Mouse (Mus musculus) layer of hippocampus, adult 8-10 months (tissue): ENCODE results near the gene Cdh1. TPM values are rescaled to one million over a fixed set of nuclear protein-coding genes. Genes with fewer than 3 reads are reported as not detected.
"Not testable (repeated sequence)": the region's sequence is repeated elsewhere in the genome, so short reads cannot be mapped to it uniquely, and the experiment has no call there.

ENCODE experiments used
- DNase-seq, 2 experiments: peaks; one replicate each; pipeline ENCODE4 v3.0.0; 2022; ENCODE audit warnings: low spot score in 2 of 2
- total RNA-seq, 4 experiments: library from RNA; stranded (reverse); gene quantifications; 2 replicates each; pipeline ENCODE4 v1.2.4; 2022

Gene Cdh1
- 1 to 10 TPM; 1.1 to 3.0 (median 1.2) TPM for total RNA-seq

DNA sequence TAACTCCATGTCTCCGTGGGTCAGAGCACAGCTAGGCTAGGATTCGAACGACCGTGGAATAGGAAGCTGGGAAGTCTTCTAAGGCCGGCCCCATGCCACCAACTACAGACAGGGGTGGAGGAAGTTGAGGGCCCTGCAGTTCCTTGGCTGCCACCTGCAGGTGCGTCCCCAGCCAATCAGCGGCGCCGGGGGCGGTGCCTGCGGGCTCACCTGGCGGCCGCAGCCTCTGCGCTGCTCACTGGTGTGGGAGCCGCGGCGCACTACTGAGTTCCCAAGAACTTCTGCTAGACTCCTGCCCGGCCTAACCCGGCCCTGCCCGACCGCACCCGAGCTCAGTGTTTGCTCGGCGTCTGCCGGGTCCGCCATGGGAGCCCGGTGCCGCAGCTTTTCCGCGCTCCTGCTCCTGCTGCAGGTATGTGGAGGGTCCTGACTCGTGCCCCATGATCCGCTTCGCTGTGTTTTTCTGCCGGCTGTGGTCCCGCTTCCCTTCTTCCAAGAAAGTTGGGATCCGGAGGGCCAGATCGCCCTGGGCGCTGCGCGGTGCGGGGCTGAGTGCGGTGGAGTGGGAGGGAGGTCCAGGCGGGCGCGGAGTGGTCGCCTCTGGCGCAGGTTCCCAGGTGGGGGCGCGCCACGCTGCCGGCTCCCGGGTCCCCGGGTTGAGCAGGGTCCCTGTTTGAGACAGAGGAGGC, at the start of gene Cdh1:
Cdh1 (plus strand) TSS at position 221 of the 689 bp plus-strand sequence.
- peak in 1 of 2 experiments; percentile 6 for DNase-seq

- DNase-seq: no peak
These were observed 49.1 kb upstream of the Cdh1 start for GRCm38 (mm10) chr8:106554011-106554410.

- no peak for DNase-seq
These were observed 47.0 kb upstream of the Cdh1 start for GRCm38 (mm10) chr8:106556068-106556645.

GRCm38 (mm10) chr8:106559844-106560243, 43.3 kb upstream of the Cdh1 start:
- DNase-seq: peak; percentile 38 to 60

- peak in 1 of 2 experiments; percentile 25 for DNase-seq
These were observed 41.9 kb upstream of the Cdh1 start for GRCm38 (mm10) chr8:106561097-106561865.

GRCm38 (mm10) chr8:106563691-106564182, 39.4 kb upstream of the Cdh1 start:
- no peak for DNase-seq

GRCm38 (mm10) chr8:106569006-106569405, 34.1 kb upstream of the Cdh1 start:
- DNase-seq: no peak

DNA sequence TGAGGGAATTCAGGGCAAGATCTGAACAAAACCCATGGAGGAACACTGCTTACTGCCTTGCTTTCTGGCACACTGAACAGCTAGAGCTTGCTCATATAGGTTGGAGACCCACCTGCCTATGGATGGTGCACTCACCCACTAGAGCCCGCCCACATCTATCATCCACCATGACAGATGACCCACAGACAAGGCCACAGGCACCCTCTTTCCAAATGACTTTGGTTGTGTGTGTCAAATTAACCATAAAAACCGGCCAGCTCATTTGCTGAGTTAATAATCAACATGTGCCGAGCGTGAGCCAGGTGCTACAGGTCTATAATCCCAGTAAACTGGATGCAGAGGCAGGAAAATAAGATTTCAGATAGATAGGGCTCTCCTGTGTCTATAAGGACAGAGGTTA, 32.8 kb upstream of the Cdh1 start:
- DNase-seq: no peak

GRCm38 (mm10) chr8:106571551-106572172, 31.5 kb upstream of the Cdh1 start:
- DNase-seq: no peak

DNA sequence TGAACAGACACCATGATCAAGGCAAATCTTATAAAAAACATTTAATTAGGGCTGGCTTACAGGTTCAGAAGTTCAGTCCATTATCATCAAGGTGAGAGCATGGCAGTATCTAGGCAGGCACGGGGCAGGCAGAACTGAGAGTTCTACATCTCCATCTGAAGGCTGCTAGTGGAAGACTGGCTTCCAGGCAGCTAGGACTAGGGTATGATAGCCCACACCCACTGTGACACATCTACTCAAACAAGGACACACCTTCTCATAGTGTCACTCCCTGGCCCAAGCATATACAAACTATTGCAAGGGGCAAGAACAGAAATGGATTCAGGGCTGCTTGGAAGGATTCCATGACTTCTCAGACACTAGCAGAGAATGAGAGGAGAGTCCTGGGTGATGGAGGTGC, 31.0 kb upstream of the Cdh1 start:
- not testable (repeated sequence) for DNase-seq

- not testable (repeated sequence) for DNase-seq
These were observed 30.0 kb upstream of the Cdh1 start, which contains the start of gene Gm10073 for GRCm38 (mm10) chr8:106573168-106573567. Gene Gm10073, minus strand, starts transcription at chr8:106573461.

DNA sequence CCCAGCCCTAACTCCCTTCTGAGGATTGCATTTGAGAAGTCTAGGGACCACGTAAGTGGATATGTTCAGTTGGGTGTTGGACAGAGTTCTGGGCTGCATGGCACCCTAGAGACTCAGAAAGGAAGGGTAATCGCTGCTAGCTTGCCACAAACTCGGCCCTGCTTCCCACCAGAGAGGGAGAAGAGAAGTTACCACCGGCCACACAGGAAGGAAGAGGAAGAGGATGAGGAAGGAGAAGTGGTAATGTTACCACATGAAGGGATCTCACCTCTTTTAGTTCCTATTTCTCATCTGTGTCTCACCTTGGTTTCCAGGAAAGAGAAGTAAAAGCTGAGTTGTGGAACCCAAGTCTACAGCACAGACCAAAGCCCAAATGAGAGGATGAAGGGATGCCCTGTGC, 28.9 kb upstream of the Cdh1 start:
- no peak for DNase-seq

DNA sequence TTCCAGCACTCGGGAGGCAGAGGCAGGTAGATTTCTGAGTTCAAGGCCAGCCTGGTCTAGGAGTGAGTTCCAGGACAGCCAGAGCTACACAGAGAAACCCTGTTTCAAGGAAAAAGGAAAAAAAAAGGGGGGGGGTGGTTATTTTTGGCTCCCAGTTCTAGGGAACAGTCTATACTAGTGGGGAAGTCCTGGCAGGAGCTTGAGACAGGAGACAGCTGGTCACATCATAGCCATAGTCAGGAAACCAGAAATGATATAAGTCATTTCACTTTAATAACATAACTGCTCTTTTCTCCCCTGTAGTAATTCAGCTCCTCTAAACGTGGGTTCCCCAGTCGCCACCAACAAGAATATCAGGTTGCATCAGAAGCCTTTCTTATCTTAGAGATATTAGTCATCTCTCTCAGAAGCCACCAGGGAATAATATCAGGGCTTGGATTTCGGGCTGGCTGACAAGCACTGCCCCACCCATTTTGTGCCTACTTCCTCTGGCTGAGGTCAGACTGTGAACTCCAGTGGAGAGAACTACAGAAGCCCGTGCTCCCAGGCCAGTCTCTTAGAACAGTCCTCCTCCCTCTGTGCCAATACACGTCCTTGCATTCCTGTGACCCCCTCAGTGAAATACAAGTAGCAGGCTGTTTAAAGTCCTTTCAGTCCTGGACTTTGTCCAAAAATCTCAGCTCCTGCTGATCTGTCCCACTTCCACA, 26.1 kb upstream of the Cdh1 start:
- no peak for DNase-seq

- DNase-seq: no peak
These were observed 23.6 kb upstream of the Cdh1 start for GRCm38 (mm10) chr8:106579510-106579909.

DNA sequence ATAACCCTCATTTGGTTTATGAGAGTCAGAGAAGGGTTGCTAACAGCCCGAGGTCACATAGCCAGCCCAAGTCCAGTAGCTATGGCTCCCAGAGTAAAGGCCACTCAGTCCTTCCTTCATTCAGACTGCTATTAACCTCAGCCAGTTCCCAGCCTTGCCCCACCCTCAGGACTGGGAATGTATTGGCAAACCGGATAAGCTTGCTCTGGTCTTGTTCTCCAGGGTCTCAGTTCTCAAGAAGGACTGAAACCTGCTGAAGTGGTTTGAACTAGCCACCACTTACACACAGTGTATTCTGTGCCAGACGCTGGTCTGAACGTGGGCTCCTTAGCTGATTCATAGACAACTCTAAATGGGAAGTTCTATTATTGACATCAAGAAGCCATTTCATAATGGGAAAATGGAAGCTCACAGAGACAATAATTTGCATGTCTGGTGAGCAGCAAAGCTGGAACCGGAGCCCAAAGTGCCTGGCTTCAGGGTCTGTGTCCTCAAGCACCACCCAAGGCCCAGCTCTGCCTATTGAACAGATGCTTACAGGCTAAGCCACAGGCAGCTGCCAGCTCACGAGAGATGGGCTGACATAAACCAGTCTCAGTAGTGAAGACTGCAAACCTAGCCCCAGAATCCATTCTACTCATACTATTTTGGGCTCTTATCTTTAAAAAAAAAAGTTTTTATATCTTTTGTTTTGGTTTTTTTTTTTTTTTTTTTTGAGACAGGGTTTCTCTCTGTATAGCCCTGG, 21.6 kb upstream of the Cdh1 start:
- DNase-seq: no peak

DNA sequence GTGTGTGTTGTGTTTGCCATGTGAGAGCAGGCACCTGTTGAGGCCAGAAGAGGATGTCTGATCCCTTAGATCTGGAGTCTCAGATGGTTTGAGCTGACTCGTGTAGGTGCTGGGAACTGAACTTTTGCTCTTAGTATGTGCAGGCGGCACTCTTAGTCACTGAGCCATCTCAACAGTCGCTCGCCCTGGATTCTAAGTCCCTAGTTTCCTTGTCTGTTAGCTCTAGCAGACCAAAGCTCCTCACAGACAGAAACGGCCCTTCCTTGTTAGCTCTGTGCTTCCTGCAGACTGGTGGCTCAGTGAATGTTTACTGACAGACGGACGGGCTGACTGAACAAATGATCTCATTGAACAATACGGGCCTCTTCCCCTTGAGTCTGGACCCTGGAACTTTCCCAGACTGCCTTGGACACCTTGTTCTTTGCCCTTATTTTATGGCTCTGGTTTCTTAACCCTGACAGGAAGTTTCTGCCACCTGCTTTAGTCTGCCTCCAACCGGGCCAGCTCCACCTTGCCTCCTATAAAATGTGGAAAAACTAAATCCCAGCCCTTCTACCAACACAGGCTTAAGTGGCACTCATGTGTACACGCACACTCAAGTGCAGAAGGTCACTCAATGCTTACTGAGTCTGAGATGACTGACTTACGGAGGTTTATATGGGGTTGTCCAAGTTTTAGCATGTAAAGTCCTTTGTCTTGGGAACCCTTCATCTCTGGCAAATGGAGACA, 18.0 kb upstream of the Cdh1 start:
- no peak for DNase-seq

DNA sequence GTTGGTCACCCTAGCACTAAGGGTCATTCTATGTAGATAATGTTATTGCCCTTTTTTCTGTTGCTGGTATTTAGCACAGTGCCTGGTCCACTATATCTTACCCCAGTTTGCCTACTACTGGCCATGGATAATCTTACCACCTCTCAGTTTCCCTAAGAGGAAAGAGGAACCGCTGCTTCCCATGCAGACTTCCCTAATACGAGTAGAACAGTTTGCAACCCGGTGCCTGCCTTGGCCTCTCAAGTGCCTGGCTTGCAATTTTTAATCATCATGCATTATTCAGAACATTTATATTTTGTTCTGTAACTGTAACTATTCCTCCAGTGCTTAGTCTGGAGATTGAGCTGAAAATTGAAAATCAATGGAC, 17.5 kb upstream of the Cdh1 start:
- no peak for DNase-seq

DNA sequence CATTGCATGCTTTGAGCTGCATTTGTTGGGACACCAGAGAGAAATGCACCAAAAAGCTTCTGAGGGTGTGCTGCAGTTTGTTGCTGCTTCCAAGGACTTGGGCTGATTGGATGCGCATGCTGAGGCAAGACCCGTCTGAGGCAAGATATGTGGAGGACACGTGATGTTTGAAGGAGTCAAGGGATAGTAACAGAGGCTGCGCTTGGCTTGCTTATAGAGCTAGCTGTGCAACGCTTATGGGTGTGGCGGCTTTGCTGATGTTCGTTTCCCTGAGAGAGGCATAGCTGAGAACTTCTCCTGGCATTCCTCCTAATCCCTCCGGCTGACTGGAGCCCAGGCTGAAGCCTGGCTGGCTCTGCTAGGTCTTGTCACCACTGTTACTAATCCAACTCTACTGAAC, 16.3 kb upstream of the Cdh1 start:
- DNase-seq: no peak
